In genomic region chr9:114073681-114074080, GRCm38 (mm10) we compare ENCODE assay signal across 20 mouse cellular contexts. TPM values are rescaled to one million over a fixed set of nuclear protein-coding genes. Genes with fewer than 3 reads are reported as not detected.
DNase-seq lines count a peak whose midpoint lies in the region; ATAC-seq lines count a peak whose summit lies in the region.
"Had no signal": no experiment of that assay in that cellular context is flagged by ENCODE, and none has a peak within 500 bp of the region (broad histone marks: within the 10 kb centered on the region; RNA-seq: fewer than 3 reads in every experiment).

No protein-coding gene starts in this region.

- ATAC-seq in erythroid progenitor cell, adult 5-6 weeks (replicated peaks; ENCODE audit: low FRiP score, poor library complexity, severe bottlenecking): no peak
- ATAC-seq in monocyte, adult 5-6 weeks (replicated peaks; ENCODE audit: insufficient number of reproducible peaks, low FRiP score, low TSS enrichment, poor library complexity, severe bottlenecking): no peak
- ATAC-seq: forebrain, embryonic 14.5 days had no signal

- intact Hi-C loops in left cerebral cortex, postnatal 36 days (cut with DNase I): loop anchor here (5.0 kb wide), 1 partner anchor 46 kb away; no protein-coding TSS in a partner anchor

- peak; percentile 25 to 47 for DNase-seq in left cerebral cortex, adult 18-20 months (ENCODE audit: low spot score in 2 of 2)
- DNase-seq in left cerebral cortex, adult 11 months (ENCODE audit: low spot score): no peak
- peak; percentile 41 to 62 for DNase-seq in frontal cortex, adult 2 months (ENCODE audit: extremely low spot score in 1 of 2, low spot score in 1 of 2)
- DNase-seq in left cerebral cortex, postnatal 36 days (ENCODE audit: low spot score in 2 of 2): peak; percentile 41 to 50
- peak; percentile 23 for DNase-seq in right cerebral cortex, postnatal 25 days
- no peak for DNase-seq in lung, postnatal 14 days
- DNase-seq: adrenal gland, postnatal 25 days; cerebellum, adult 18-20 months; cerebellum, postnatal 36 days; gastrocnemius, adult 2 months; heart, postnatal 10 days; kidney, adult 8-10 months; kidney, postnatal 14 days; lung, adult 2 months; lung, postnatal 36 days; thymus, postnatal 25 days had no signal

RNA-seq across cellular contexts. Expression of gene Susd5, which starts 16.7 kb away (rescaled TPM):
- 10 to 100 TPM in 1 of 2 experiments, 1 to 10 TPM in 1; 8.1 to 10.3 TPM for total RNA-seq in left cerebral cortex, adult 18-20 months (2021)
- polyA plus RNA-seq in frontal cortex, adult 2 months (2012; rRNA removed): 2.8 and 3.4 TPM in 2 replicates
- 10 to 100 TPM in 1 of 2 experiments, 1 to 10 TPM in 1; 9.6 to 13.2 TPM for total RNA-seq in left cerebral cortex, postnatal 36 days (2021)
- not detected in 2 replicates for total RNA-seq in erythroid progenitor cell, adult 5-6 weeks (2015; ENCODE audit: low replicate concordance)
- total RNA-seq in erythroid progenitor cell, adult 5-6 weeks (2017; ENCODE audit: low replicate concordance): not detected in 2 replicates
- not detected in 3 replicates for total RNA-seq in monocyte, adult 5-6 weeks (2017)
- total RNA-seq: CH12.LX had no signal

RNA-seq across cellular contexts. Expression of gene Fbxl2, which starts 27.7 kb away (rescaled TPM):
- 10 to 100 TPM; 55.3 to 57.6 TPM for total RNA-seq in left cerebral cortex, adult 18-20 months (2021)
- polyA plus RNA-seq in frontal cortex, adult 2 months (2012; rRNA removed): 46.9 and 50.3 TPM in 2 replicates
- 10 to 100 TPM; 53.0 to 55.9 TPM for total RNA-seq in left cerebral cortex, postnatal 36 days (2021)
- 1.3 and 2.2 TPM in 2 replicates for total RNA-seq in erythroid progenitor cell, adult 5-6 weeks (2015; ENCODE audit: low replicate concordance)
- 3.0 TPM in 1 of 2 replicates, not detected in the other for total RNA-seq in erythroid progenitor cell, adult 5-6 weeks (2017; ENCODE audit: low replicate concordance)
- total RNA-seq in monocyte, adult 5-6 weeks (2017): 2.4 to 20.7 TPM (median 10.6 TPM) in 3 replicates

Comparison
In these comparisons a context has a peak if more than half of its experiments do, and no peak if none do; other contexts are left out.
1. DNase-seq: peak in left cerebral cortex, adult 18-20 months (2 of 2), frontal cortex, adult 2 months (2 of 2), left cerebral cortex, postnatal 36 days (2 of 2) and right cerebral cortex, postnatal 25 days (single experiment); none in left cerebral cortex, adult 11 months (single experiment) and lung, postnatal 14 days (single experiment).